8 mouse cellular contexts compared by ENCODE assay signal in genomic region chr10:126919067-126919466, GRCm38 (mm10). TPM values are rescaled to one million over a fixed set of nuclear protein-coding genes. Genes with fewer than 3 reads are reported as not detected.
A peak's percentile ranks its signal among the peaks of the same experiment; 100 is the strongest.
DNase-seq lines count a peak whose midpoint lies in the region; ATAC-seq lines count a peak whose summit lies in the region.

No protein-coding gene starts in this region.

- H3K4me3 ChIP-seq in embryonic facial prominence, embryonic 15.5 days (replicated peaks): no peak overlapping the region
- no peak overlapping the region for H3K4me3 ChIP-seq in heart, embryonic 10.5 days
- H3K4me3 ChIP-seq in kidney, embryonic 15.5 days (replicated peaks): no peak overlapping the region
- H3K4me3 ChIP-seq in limb, embryonic 15.5 days: no peak overlapping the region

- H3K27ac ChIP-seq in embryonic facial prominence, embryonic 15.5 days (replicated peaks): no peak overlapping the region
- no peak overlapping the region for H3K27ac ChIP-seq in heart, embryonic 10.5 days
- H3K27ac ChIP-seq in kidney, embryonic 15.5 days: no peak overlapping the region
- no peak overlapping the region for H3K27ac ChIP-seq in limb, embryonic 15.5 days

- no peak overlapping the region for H3K9ac ChIP-seq in embryonic facial prominence, embryonic 15.5 days
- H3K9ac ChIP-seq in kidney, embryonic 15.5 days: no peak overlapping the region
- no peak overlapping the region for H3K9ac ChIP-seq in limb, embryonic 15.5 days

- 0 out of 2 replicates have a peak, but pooled peaks cover 2% of the 10 kb centered on the region for H3K4me1 ChIP-seq in embryonic facial prominence, embryonic 15.5 days
- H3K4me1 ChIP-seq in heart, embryonic 10.5 days: peaks cover under 1% of the 10 kb centered on the region; the same call in 1 of the 2 replicates
- H3K4me1 ChIP-seq in kidney, embryonic 15.5 days: peaks cover 2% of the 10 kb centered on the region; the same call in 1 of the 2 replicates
- peaks cover 1% of the 10 kb centered on the region for H3K4me1 ChIP-seq in limb, embryonic 15.5 days

- peak; percentile 92 for DNase-seq in A20 (ENCODE audit: low read depth, low spot score)
- peak; percentile 81 to 86 for DNase-seq in adrenal gland, postnatal 4 days (ENCODE audit: low spot score in 2 of 2)
- peak; percentile 95 for DNase-seq in heart, embryonic 10.5 days (ENCODE audit: low spot score)
- peak; percentile 84 to 96 for DNase-seq in spleen, postnatal 4 days (ENCODE audit: low spot score in 2 of 2)

- H3K4me2 ChIP-seq in embryonic facial prominence, embryonic 15.5 days (replicated peaks): no peak overlapping the region
- H3K4me2 ChIP-seq in kidney, embryonic 15.5 days: no peak overlapping the region
- no peak overlapping the region for H3K4me2 ChIP-seq in limb, embryonic 15.5 days

- 2% methylated on average over 9 of the region's 9 CpGs for WGBS in embryonic facial prominence, embryonic 15.5 days
- WGBS in heart, embryonic 10.5 days: 3% methylated on average over 9 of the region's 9 CpGs
- WGBS in kidney, embryonic 15.5 days: 1% methylated on average over 9 of the region's 9 CpGs
- WGBS in limb, embryonic 15.5 days: 1% methylated on average over 9 of the region's 9 CpGs

- peak; percentile 79 for ATAC-seq in embryonic facial prominence, embryonic 15.5 days (ENCODE audit: insufficient number of reproducible peaks, low FRiP score, low TSS enrichment, low read depth)
- ATAC-seq in kidney, embryonic 15.5 days (replicated peaks; ENCODE audit: low FRiP score): peak; percentile 83
- peak; percentile 78 for ATAC-seq in limb, embryonic 15.5 days (ENCODE audit: insufficient number of reproducible peaks, low FRiP score, low TSS enrichment, low read depth)
- peak; percentile 95 for ATAC-seq in monocyte, adult 5-6 weeks (replicated peaks; ENCODE audit: insufficient number of reproducible peaks, low FRiP score, low TSS enrichment, poor library complexity, severe bottlenecking)

- H3K27me3 ChIP-seq in embryonic facial prominence, embryonic 15.5 days: no peaks in the 10 kb centered on the region
- peaks cover 7% of the 10 kb centered on the region; the same call in 1 of the 2 replicates for H3K27me3 ChIP-seq in heart, embryonic 10.5 days (ENCODE audit: insufficient read depth, poor library complexity, severe bottlenecking)
- H3K27me3 ChIP-seq in kidney, embryonic 15.5 days: no peaks in the 10 kb centered on the region
- no peaks in the 10 kb centered on the region for H3K27me3 ChIP-seq in limb, embryonic 15.5 days

- H3K9me3 ChIP-seq in embryonic facial prominence, embryonic 15.5 days (replicated peaks): no peaks in the 10 kb centered on the region; the same call in 1 of the 2 replicates
- no peaks in the 10 kb centered on the region for H3K9me3 ChIP-seq in heart, embryonic 10.5 days
- no peaks in the 10 kb centered on the region for H3K9me3 ChIP-seq in kidney, embryonic 15.5 days (replicated peaks)
- peaks cover 5% of the 10 kb centered on the region; the same call in 1 of the 2 replicates for H3K9me3 ChIP-seq in limb, embryonic 15.5 days

- H3K36me3 ChIP-seq in embryonic facial prominence, embryonic 15.5 days: no peaks in the 10 kb centered on the region
- no peaks in the 10 kb centered on the region for H3K36me3 ChIP-seq in heart, embryonic 10.5 days
- H3K36me3 ChIP-seq in kidney, embryonic 15.5 days: no peaks in the 10 kb centered on the region
- H3K36me3 ChIP-seq in limb, embryonic 15.5 days: no peaks in the 10 kb centered on the region

RNA-seq across cellular contexts. Expression of gene Atp23, which starts 17.9 kb away (rescaled TPM):
- 10 to 100 TPM; 11.1 to 11.6 TPM for total RNA-seq in adrenal gland, postnatal 4 days (2021)
- polyA plus RNA-seq in embryonic facial prominence, embryonic 15.5 days (2015; fragmentation: Nextera tagmentation; extraction: Ambion mirVana): 16.0 and 16.5 TPM in 2 replicates
- polyA plus RNA-seq in heart, embryonic 10.5 days (2016; fragmentation: Nextera tagmentation; extraction: Ambion mirVana): 10.8 and 15.4 TPM in 2 replicates
- polyA plus RNA-seq in kidney, embryonic 15.5 days (2015; fragmentation: Nextera tagmentation; extraction: Ambion mirVana): 18.3 and 19.5 TPM in 2 replicates
- 14.3 and 14.5 TPM in 2 replicates for polyA plus RNA-seq in limb, embryonic 15.5 days (2015; fragmentation: Nextera tagmentation; extraction: Ambion mirVana)
- 2.2 to 7.6 TPM (median 5.6 TPM) in 3 replicates for total RNA-seq in monocyte, adult 5-6 weeks (2017)

RNA-seq across cellular contexts. Expression of gene Ctdsp2, which starts 59.5 kb away (rescaled TPM):
- 100 to 1,000 TPM; 244 to 246 TPM for total RNA-seq in adrenal gland, postnatal 4 days (2021)
- 92.5 and 93.9 TPM in 2 replicates for polyA plus RNA-seq in embryonic facial prominence, embryonic 15.5 days (2015; fragmentation: Nextera tagmentation; extraction: Ambion mirVana)
- polyA plus RNA-seq in heart, embryonic 10.5 days (2016; fragmentation: Nextera tagmentation; extraction: Ambion mirVana): 37.8 and 46.2 TPM in 2 replicates
- polyA plus RNA-seq in kidney, embryonic 15.5 days (2015; fragmentation: Nextera tagmentation; extraction: Ambion mirVana): 67.5 and 73.2 TPM in 2 replicates
- polyA plus RNA-seq in limb, embryonic 15.5 days (2015; fragmentation: Nextera tagmentation; extraction: Ambion mirVana): 72.2 and 85.8 TPM in 2 replicates
- 36.2 to 38.6 TPM (median 37.6 TPM) in 3 replicates for total RNA-seq in monocyte, adult 5-6 weeks (2017)
